Mouse (Mus musculus) urinary bladder, postnatal 14 days (tissue): ENCODE data around the gene Galk2.

ENCODE experiments used
- DNase-seq: peaks from one replicate; pipeline ENCODE4 v3.0.0; 2021; ENCODE audit warnings: low spot score

Gene Galk2

GRCm38 (mm10) chr2:125900797-125901410 lies 42.0 kb downstream of the Galk2 start:
- no peak for DNase-seq

GRCm38 (mm10) chr2:125901426-125901825 lies 42.5 kb downstream of the Galk2 start:
- no peak for DNase-seq

- DNase-seq: no peak
Observed at GRCm38 (mm10) chr2:125906407-125907066, 47.6 kb downstream of the Galk2 start.

- DNase-seq: no peak
Observed at GRCm38 (mm10) chr2:125907580-125908255, 48.8 kb downstream of the Galk2 start.

- DNase-seq: no peak
Observed at GRCm38 (mm10) chr2:125914167-125914566, 55.3 kb downstream of the Galk2 start.

- DNase-seq: no peak
Observed at GRCm38 (mm10) chr2:125914713-125915112, 55.8 kb downstream of the Galk2 start.

- DNase-seq: no peak
Observed at GRCm38 (mm10) chr2:125916652-125917296, 57.9 kb downstream of the Galk2 start.

GRCm38 (mm10) chr2:125917297-125917679 lies 58.4 kb downstream of the Galk2 start:
- no peak for DNase-seq

- no peak for DNase-seq
Observed at GRCm38 (mm10) chr2:125921273-125921672, 62.4 kb downstream of the Galk2 start.

- DNase-seq: no peak
Observed at GRCm38 (mm10) chr2:125922149-125922548, 63.2 kb downstream of the Galk2 start.

GRCm38 (mm10) chr2:125922877-125923276 lies 64.0 kb downstream of the Galk2 start:
- DNase-seq: no peak

GRCm38 (mm10) chr2:125923346-125923745 lies 64.4 kb downstream of the Galk2 start:
- no peak for DNase-seq

GRCm38 (mm10) chr2:125924554-125924953 lies 65.6 kb downstream of the Galk2 start:
- DNase-seq: no peak

- no peak for DNase-seq
Observed at GRCm38 (mm10) chr2:125925081-125925480, 66.2 kb downstream of the Galk2 start.

GRCm38 (mm10) chr2:125929396-125929795 lies 70.5 kb downstream of the Galk2 start:
- DNase-seq: no peak

GRCm38 (mm10) chr2:125929872-125930271 lies 71.0 kb downstream of the Galk2 start:
- no peak for DNase-seq

- DNase-seq: no peak
Observed at GRCm38 (mm10) chr2:125931193-125931592, 72.3 kb downstream of the Galk2 start.

GRCm38 (mm10) chr2:125932734-125933133 lies 73.8 kb downstream of the Galk2 start:
- DNase-seq: no peak

- no peak for DNase-seq
Observed at GRCm38 (mm10) chr2:125933977-125934376, 75.1 kb downstream of the Galk2 start.

- no peak for DNase-seq
Observed at GRCm38 (mm10) chr2:125936396-125936795, 77.5 kb downstream of the Galk2 start.

- DNase-seq: no peak
Observed at GRCm38 (mm10) chr2:125938993-125939642, 80.2 kb downstream of the Galk2 start.

GRCm38 (mm10) chr2:125941111-125941785 lies 82.3 kb downstream of the Galk2 start:
- DNase-seq: no peak
